Mouse (Mus musculus): ENCODE data around the gene Zmynd8. TPM values are rescaled to one million over a fixed set of nuclear protein-coding genes. Genes with fewer than 3 reads are reported as not detected.

Zmynd8 gene
- total and polyA plus RNA-seq, 3 experiments = 30.3 to 89.2 (median 41.6) TPM

- Histone ChIP-seq H3K9me3 (replicated peaks; ENCODE audit: insufficient read depth, low read length) (no peaks in the 10 kb centered on the region), H3K27me3 (ENCODE audit: control insufficient read depth in 1 of 2, insufficient read depth in 2 of 2, low read length in 2 of 2) (no peaks in the 10 kb centered on the region), H3K27ac (ENCODE audit: control insufficient read depth, low read depth, low read length) (no peak overlapping the region), H3K36me3 (ENCODE audit: control insufficient read depth in 1 of 2, insufficient read depth in 2 of 2, low read length in 2 of 2) (peaks cover 0 to 16% of the 10 kb centered on the region in 2 experiments; a peak in 2 of 4 replicates), H3K9ac (ENCODE audit: control insufficient read depth, low read depth, low read length, poor library complexity, severe bottlenecking) (no peak overlapping the region), H3K79me2 (ENCODE audit: control insufficient read depth, insufficient read depth, low read length, poor library complexity) (no peaks in the 10 kb centered on the region), H3K4me3 (ENCODE audit: control insufficient read depth in 1 of 2, insufficient read depth in 1 of 2, low read depth in 2 of 2, low read length in 2 of 2) (no peak overlapping the region), H3K4me1 (ENCODE audit: control insufficient read depth in 1 of 2, insufficient read depth in 2 of 2, low read length in 2 of 2) (no peaks in the 10 kb centered on the region)
- TF ChIP-seq ZC3H11A (IDR thresholded peaks at IDR 0.05; ENCODE audit: low read depth, low read length) = no peak
- TF ChIP-seq POLR2A (IDR thresholded peaks at IDR 0.05; ENCODE audit: control insufficient read depth in 1 of 2, insufficient read depth in 1 of 2, low read depth in 1 of 2, low read length in 2 of 2, poor library complexity in 1 of 2) = no peak
- no peak for TF ChIP-seq TCF12 (IDR thresholded peaks at IDR 0.05; ENCODE audit: low read depth, low read length)
- no peak for TF ChIP-seq USF1 (IDR thresholded peaks at IDR 0.05; ENCODE audit: low read depth, low read length)
- no peak for TF ChIP-seq ZKSCAN1 (IDR thresholded peaks at IDR 0.05; ENCODE audit: low read depth, low read length)
- no peak for TF ChIP-seq RAD21 (IDR thresholded peaks at IDR 0.05; ENCODE audit: low read depth, low read length)
- DNase-seq (ENCODE audit: low read depth, low spot score) = no peak
Measured at GRCm38 (mm10) chr2:165825261-165825900, 73.4 kb downstream of the Zmynd8 start.

GRCm38 (mm10) chr2:165824826-165825225 lies 74.0 kb downstream of the Zmynd8 start:
- Histone ChIP-seq H3K27ac (ENCODE audit: control insufficient read depth, low read depth, low read length) (no peak overlapping the region), H3K4me1 (ENCODE audit: control insufficient read depth in 1 of 2, insufficient read depth in 2 of 2, low read length in 2 of 2) (no peaks in the 10 kb centered on the region), H3K27me3 (ENCODE audit: control insufficient read depth in 1 of 2, insufficient read depth in 2 of 2, low read length in 2 of 2) (no peaks in the 10 kb centered on the region), H3K36me3 (ENCODE audit: control insufficient read depth in 1 of 2, insufficient read depth in 2 of 2, low read length in 2 of 2) (peaks cover 0 to 16% of the 10 kb centered on the region in 2 experiments; a peak in 2 of 4 replicates), H3K4me3 (ENCODE audit: control insufficient read depth in 1 of 2, insufficient read depth in 1 of 2, low read depth in 2 of 2, low read length in 2 of 2) (no peak overlapping the region), H3K79me2 (ENCODE audit: control insufficient read depth, insufficient read depth, low read length, poor library complexity) (no peaks in the 10 kb centered on the region), H3K9ac (ENCODE audit: control insufficient read depth, low read depth, low read length, poor library complexity, severe bottlenecking) (no peak overlapping the region), H3K9me3 (replicated peaks; ENCODE audit: insufficient read depth, low read length) (no peaks in the 10 kb centered on the region)
- no peak for DNase-seq (ENCODE audit: low read depth, low spot score)
- no peak for TF ChIP-seq POLR2AphosphoS2 (IDR thresholded peaks at IDR 0.05; ENCODE audit: low read length)
- TF ChIP-seq MAFK (IDR thresholded peaks at IDR 0.05; ENCODE audit: borderline replicate concordance, low read depth, low read length) = no peak
- TF ChIP-seq ETS1 (IDR thresholded peaks at IDR 0.05; ENCODE audit: low read depth, low read length) = no peak
- TF ChIP-seq TCF12 (IDR thresholded peaks at IDR 0.05; ENCODE audit: low read depth, low read length) = no peak
- no peak for TF ChIP-seq ZNF384 (IDR thresholded peaks at IDR 0.05; ENCODE audit: low read depth, low read length)
- no peak for TF ChIP-seq MYC (IDR thresholded peaks at IDR 0.05; ENCODE audit: low read depth, low read length)
- TF ChIP-seq POLR2A (IDR thresholded peaks at IDR 0.05; ENCODE audit: control insufficient read depth in 1 of 2, insufficient read depth in 1 of 2, low read depth in 1 of 2, low read length in 2 of 2, poor library complexity in 1 of 2) = no peak
- TF ChIP-seq USF2 (IDR thresholded peaks at IDR 0.05; ENCODE audit: borderline replicate concordance in 1 of 2, insufficient read depth in 1 of 2, low read depth in 1 of 2, low read length in 2 of 2) = no peak
- TF ChIP-seq MEF2A (IDR thresholded peaks at IDR 0.05; ENCODE audit: extremely low read depth, insufficient replicate concordance, low read depth, low read length, poor library complexity, severe bottlenecking) = no peak
- no peak for TF ChIP-seq MAX (IDR thresholded peaks at IDR 0.05; ENCODE audit: low read length)
- TF ChIP-seq MAZ (IDR thresholded peaks at IDR 0.05; ENCODE audit: low read depth, low read length) = no peak
- TF ChIP-seq HCFC1 (IDR thresholded peaks at IDR 0.05; ENCODE audit: low read depth, low read length) = no peak

All from MEL (cell line).